Mouse (Mus musculus): ENCODE data around the gene Ap3m1. TPM values are rescaled to one million over a fixed set of nuclear protein-coding genes. Genes with fewer than 3 reads are reported as not detected.
A peak's percentile ranks its signal among the peaks of the same experiment; 100 is the strongest.

Gene Ap3m1
- polyA plus RNA-seq, 1 experiment from 2014 or later = 41.4 TPM

GRCm38 (mm10) chr14:21087390-21088060 is 35.2 kb upstream of the Ap3m1 start:
- CTCF ChIA-PET = interaction anchor here (1.0 to 2.3 kb wide), 4 partner anchors 9 to 45 kb away, joined by 3 to 5 read pairs (median 4); no protein-coding TSS in a partner anchor
- DNase-seq (ENCODE audit: low read depth, low spot score) = no peak

DNA sequence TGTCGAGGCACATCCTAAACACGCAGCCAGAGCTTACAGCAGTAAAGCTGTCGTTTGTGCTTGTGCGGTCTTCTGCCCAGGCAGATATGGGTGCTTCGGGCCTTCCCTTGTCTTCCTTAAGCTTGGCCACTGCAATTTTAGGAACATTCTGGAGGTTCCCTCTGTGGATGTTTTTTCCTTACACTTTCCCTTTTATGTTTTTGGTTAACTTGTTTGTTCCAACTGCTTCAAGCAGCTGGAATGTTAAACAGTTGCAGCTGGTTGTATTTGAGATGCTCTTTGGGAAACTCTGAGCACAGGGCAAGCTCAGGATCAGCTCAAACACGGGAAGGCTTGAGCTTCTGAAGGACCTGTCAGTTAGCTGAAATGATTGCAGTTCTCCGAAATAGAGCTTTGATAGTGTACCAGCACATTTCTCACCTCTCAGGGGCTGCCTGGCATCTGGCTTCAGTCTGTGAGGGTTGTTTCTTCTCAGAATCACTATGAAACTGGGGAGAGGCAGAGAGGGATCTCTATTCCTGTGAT is 34.6 kb upstream of the Ap3m1 start:
- no peak for TF ChIP-seq CTCF (IDR thresholded peaks at IDR 0.05)
- no peak for ATAC-seq
- in situ Hi-C loops (cut with MboI; ENCODE audit: low pct_unique_long_range_greater_than_20kb) = no loop called here
- ChIA-PET CTCF (interaction anchor here (1.0 to 2.3 kb wide), 5 partner anchors 10 to 44 kb away, joined by 3 to 5 read pairs (median 4); no protein-coding TSS in a partner anchor), POLR2A (interaction anchor here (0.6 to 1.3 kb wide), 2 partner anchors 11 to 17 kb away, joined by 3 read pairs; no protein-coding TSS in a partner anchor)
- no peaks in the 10 kb centered on the region for H3K27me3 ChIP-seq
- no peak for DNase-seq (ENCODE audit: low read depth, low spot score)

More at GRCm38 (mm10) chr14:21087390-21088060, 35.2 kb upstream of the Ap3m1 start:
- no peak for ATAC-seq
- no peak for TF ChIP-seq CTCF (IDR thresholded peaks at IDR 0.05)
- in situ Hi-C loops (cut with MboI; ENCODE audit: low pct_unique_long_range_greater_than_20kb) = no loop called here
- POLR2A ChIA-PET = interaction anchor here (1.3 kb wide), 1 partner anchor 12 kb away, joined by 3 read pairs; no protein-coding TSS in a partner anchor
- no peaks in the 10 kb centered on the region for H3K27me3 ChIP-seq

DNA sequence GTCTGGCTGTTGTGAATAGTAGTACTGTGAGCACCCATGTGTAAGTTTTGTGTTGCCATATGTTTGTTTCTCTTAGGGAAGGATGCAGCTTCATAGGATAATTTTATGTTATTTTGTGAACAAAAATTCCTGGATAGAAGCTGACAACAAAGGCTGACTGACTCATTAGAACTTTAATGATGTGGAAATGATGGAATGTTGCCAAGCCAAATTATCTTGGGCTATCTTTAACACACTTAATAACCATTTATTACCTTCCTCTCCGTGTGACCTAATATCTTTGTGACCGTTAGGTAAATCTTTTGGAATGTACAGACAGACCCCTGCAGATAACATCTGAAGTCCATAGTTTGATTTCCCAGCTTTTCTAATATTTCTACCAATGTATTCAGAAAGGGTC is 33.8 kb upstream of the Ap3m1 start:
- DNase-seq (ENCODE audit: low read depth, low spot score) (peak; percentile 46), ATAC-seq (no peak)
- in situ Hi-C loops (cut with MboI; ENCODE audit: low pct_unique_long_range_greater_than_20kb) = no loop called here
- CTCF ChIA-PET = interaction anchor here (0.8 to 2.3 kb wide), 5 partner anchors 9 to 12 kb away, joined by 3 to 5 read pairs (median 3); no protein-coding TSS in a partner anchor
- no peaks in the 10 kb centered on the region for H3K27me3 ChIP-seq
- POLR2A ChIA-PET = interaction anchor here (0.6 to 1.4 kb wide), 3 partner anchors 10 to 34 kb away, joined by 3 read pairs; no protein-coding TSS in a partner anchor
- no peak for TF ChIP-seq CTCF (IDR thresholded peaks at IDR 0.05)

DNA sequence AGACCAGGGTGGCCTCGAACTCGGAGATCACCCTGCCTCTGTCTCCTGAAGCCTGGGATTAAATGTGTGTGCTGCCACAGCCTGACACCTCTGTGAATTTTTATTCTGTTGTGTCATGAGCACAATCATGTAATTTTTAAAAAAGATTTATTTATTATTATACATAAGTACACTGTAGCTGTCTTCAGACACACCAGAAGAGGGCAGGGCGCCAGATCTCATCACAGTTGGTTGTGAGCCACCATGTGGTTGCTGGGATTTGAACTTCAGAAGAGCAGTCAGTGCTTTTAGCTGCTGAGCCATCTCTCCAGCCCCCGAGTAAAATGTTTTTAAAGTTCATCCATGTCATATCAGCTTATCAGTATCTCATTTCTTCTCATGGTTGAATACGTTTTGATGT is 33.4 kb upstream of the Ap3m1 start:
- ChIA-PET CTCF (interaction anchor here (0.8 to 2.3 kb wide), 6 partner anchors 9 to 44 kb away, joined by 3 to 5 read pairs (median 3); no protein-coding TSS in a partner anchor), POLR2A (interaction anchor here (0.6 to 1.4 kb wide), 3 partner anchors 10 to 49 kb away, joined by 3 read pairs; no protein-coding TSS in a partner anchor)
- peak; percentile 23 for TF ChIP-seq CTCF (IDR thresholded peaks at IDR 0.05)
- in situ Hi-C loops (cut with MboI; ENCODE audit: low pct_unique_long_range_greater_than_20kb) = no loop called here
- H3K27me3 ChIP-seq = no peaks in the 10 kb centered on the region
- ATAC-seq (no peak), DNase-seq (ENCODE audit: low read depth, low spot score) (no peak)

DNA sequence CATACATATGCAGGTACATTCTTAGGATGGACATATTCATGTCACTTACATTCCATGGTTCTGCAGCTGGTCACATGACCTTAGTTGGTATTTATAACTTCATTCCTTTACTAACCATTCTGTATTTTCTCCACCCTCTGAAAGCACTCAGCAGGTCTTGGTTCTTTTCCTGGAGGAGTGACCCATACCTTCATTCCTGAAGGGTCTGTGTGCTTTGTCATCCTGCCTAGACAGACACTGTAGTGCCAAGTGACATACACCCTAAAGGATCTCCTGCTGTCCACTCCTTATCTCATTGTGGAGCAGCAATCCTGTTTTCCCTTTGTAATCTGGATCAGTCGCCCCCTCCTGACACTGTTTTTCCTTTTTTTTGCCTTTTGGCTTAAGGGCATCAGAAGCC is 30.5 kb upstream of the Ap3m1 start:
- DNase-seq (ENCODE audit: low read depth, low spot score) = no peak
- H3K27me3 ChIP-seq = no peaks in the 10 kb centered on the region
- POLR2A ChIA-PET = no interaction called here
- no peak for ATAC-seq
- CTCF ChIA-PET = no interaction called here
- in situ Hi-C loops (cut with MboI; ENCODE audit: low pct_unique_long_range_greater_than_20kb) = no loop called here
- no peak for TF ChIP-seq CTCF (IDR thresholded peaks at IDR 0.05)

DNA sequence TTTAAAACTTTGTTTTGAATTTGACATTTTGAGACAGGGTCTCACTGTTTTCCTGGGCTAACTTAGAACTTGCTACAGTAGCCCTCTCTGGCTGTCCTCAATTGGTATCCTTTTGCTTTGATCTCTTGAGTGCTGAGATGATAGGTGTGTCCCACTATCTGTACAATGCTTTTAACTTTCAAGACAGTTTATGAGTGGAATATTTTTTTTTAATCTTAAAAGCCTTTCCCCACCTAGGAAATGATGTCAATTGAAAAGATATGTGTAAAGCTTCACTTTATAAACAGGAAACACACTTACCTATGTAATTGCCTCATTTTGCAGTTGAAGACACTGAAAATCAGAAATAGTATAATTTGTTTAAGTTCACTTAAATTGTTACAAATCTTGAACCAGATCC is 26.2 kb upstream of the Ap3m1 start:
- H3K27me3 ChIP-seq = no peaks in the 10 kb centered on the region
- CTCF ChIA-PET = no interaction called here
- TF ChIP-seq CTCF (IDR thresholded peaks at IDR 0.05) = no peak
- DNase-seq (ENCODE audit: low read depth, low spot score) = no peak
- ATAC-seq = no peak
- POLR2A ChIA-PET = interaction anchor here (0.8 kb wide), 1 partner anchor 23 kb away, joined by 3 read pairs; no protein-coding TSS in a partner anchor
- in situ Hi-C loops (cut with MboI; ENCODE audit: low pct_unique_long_range_greater_than_20kb) = no loop called here

GRCm38 (mm10) chr14:21077939-21078338 is 25.6 kb upstream of the Ap3m1 start:
- POLR2A ChIA-PET = interaction anchor here (0.8 kb wide), 1 partner anchor 34 kb away, joined by 3 read pairs; no protein-coding TSS in a partner anchor
- DNase-seq (ENCODE audit: low read depth, low spot score) = no peak
- no peak for ATAC-seq
- in situ Hi-C loops (cut with MboI; ENCODE audit: low pct_unique_long_range_greater_than_20kb) = no loop called here
- CTCF ChIA-PET = no interaction called here
- TF ChIP-seq CTCF (IDR thresholded peaks at IDR 0.05) = no peak
- no peaks in the 10 kb centered on the region for H3K27me3 ChIP-seq

GRCm38 (mm10) chr14:21076501-21077194 is 24.3 kb upstream of the Ap3m1 start:
- ChIA-PET CTCF (interaction anchor here (1.2 to 3.1 kb wide), 2 partner anchors 9 to 14 kb away, joined by 3 to 13 read pairs; no protein-coding TSS in a partner anchor), POLR2A (interaction anchor here (1.0 to 1.1 kb wide), 2 partner anchors 9 to 25 kb away, joined by 3 read pairs; no protein-coding TSS in a partner anchor)
- no peaks in the 10 kb centered on the region for H3K27me3 ChIP-seq
- in situ Hi-C loops (cut with MboI; ENCODE audit: low pct_unique_long_range_greater_than_20kb) = no loop called here
- no peak for DNase-seq (ENCODE audit: low read depth, low spot score)
- peak; percentile 9 for ATAC-seq
- no peak for TF ChIP-seq CTCF (IDR thresholded peaks at IDR 0.05)

GRCm38 (mm10) chr14:21075751-21076500 is 23.6 kb upstream of the Ap3m1 start:
- peak; percentile 49 for DNase-seq (ENCODE audit: low read depth, low spot score)
- TF ChIP-seq CTCF (IDR thresholded peaks at IDR 0.05) = no peak
- ChIA-PET POLR2A (interaction anchor here (0.6 to 1.5 kb wide), 4 partner anchors 9 to 26 kb away, joined by 3 to 4 read pairs (median 4); no protein-coding TSS in a partner anchor), CTCF (interaction anchor here (1.2 to 3.1 kb wide), 5 partner anchors 9 to 23 kb away, joined by 3 to 13 read pairs (median 4); partner anchors contain the start of gene Adk)
- ATAC-seq = peak; percentile 93
- in situ Hi-C loops (cut with MboI; ENCODE audit: low pct_unique_long_range_greater_than_20kb) = no loop called here
- no peaks in the 10 kb centered on the region for H3K27me3 ChIP-seq
